Mouse (Mus musculus): ENCODE results near the gene Sox5. TPM values are rescaled to one million over a fixed set of nuclear protein-coding genes. Genes with fewer than 3 reads are reported as not detected.

The Sox5 gene
- total and polyA plus RNA-seq, 2 experiments from 2014 or later, result 26.2 to 32.9 TPM

DNA sequence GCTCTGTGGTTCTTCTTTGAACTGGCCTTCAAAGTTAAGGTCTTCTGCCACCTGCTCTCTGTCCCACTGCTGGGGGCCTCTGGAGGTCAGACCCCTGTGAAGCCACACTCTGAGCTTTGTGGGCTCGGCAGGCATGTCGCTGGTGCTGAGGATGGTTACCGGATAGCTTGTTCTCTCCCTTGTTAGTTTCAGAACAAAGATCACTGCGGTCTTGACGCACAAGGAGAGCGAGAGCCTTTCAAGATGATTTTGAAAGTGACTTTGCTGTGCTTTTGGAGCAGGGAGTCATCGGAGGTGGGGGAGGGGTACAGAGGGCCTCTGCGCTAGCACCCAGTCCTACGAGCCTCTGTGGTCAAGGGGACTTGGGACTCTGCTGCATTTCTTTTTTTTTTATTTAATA is 240.5 kb downstream of the Sox5 start:
- H3K36me3 ChIP-seq (ENCODE audit: insufficient read depth, low read length), result no peaks in the 10 kb centered on the region
- ATAC-seq, result no peak
- no peaks in the 10 kb centered on the region for H3K27me3 ChIP-seq (ENCODE audit: insufficient read depth, low read length)
- no peaks in the 10 kb centered on the region for H3K9me3 ChIP-seq (ENCODE audit: low read length)
- no peak for DNase-seq (ENCODE audit: low spot score)
- 91% methylated on average over 9 of the region's 9 CpGs for WGBS
- no peak overlapping the region for H3K27ac ChIP-seq
- TF ChIP-seq CTCF (IDR thresholded peaks at IDR 0.05; ENCODE audit: low read depth), result no peak
- no peak overlapping the region for H3K9ac ChIP-seq (replicated peaks; ENCODE audit: low read length)
- H3K4me2 ChIP-seq (ENCODE audit: low read depth, low read length), result no peak overlapping the region
- no peak overlapping the region for H3K4me3 ChIP-seq (ENCODE audit: low read length)
- H3K4me1 ChIP-seq (ENCODE audit: insufficient read depth, low read length), result no peaks in the 10 kb centered on the region

DNA sequence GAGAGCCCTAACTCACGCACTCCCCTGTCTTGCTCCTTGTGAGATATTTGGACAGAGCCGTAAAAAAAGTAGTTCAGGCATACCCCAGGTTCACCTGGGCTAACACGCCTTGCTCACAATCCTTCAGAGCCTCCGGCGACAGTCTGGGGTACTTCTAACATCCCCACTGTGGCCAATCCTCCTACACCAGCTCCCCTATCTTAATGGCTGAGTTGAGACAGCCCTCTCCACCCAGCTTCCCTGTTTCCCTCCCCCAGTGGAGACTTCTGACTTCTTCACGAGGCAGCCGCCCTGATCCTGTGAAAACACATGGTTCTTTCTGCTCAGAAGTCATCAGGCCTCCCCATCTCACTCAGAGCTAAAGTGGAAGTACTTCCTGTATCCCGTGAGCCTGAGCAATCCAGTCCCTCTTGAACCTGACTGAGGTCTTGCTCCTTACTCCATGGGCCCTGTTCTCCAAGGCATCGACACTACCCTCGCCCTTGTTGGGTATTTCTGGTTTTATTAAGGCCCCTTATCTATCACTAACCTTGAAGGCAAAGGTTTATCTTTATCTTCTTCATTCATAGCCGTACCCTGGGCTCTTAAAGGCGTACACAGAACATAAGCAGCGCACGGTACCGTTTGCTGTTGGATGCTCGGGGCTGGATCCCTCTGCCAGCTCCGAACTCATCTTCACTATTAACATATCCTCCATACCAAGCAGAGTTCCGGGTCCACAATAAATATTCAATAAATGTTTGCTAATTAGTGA is 242.2 kb downstream of the Sox5 start:
- WGBS, result 90% methylated on average over 18 of the region's 18 CpGs

DNA sequence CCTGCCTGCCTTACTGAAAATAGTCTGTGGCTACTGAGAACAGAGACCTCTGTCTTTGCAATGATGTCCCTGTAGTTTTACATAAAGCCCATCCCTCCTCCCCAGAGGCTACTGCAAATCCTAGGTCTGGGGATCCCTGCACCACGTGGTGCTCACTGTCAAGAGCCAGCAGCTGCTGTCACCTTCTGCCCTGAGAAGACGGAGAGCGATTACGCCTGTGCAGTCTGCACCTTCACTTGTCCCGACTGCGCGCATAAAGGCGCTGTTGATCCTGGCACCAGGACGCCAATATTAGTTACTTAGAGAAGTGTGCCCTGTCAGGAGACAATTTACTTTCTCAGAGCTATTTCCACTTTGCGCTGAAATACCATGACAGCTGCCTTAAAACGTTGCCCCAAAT is 258.3 kb downstream of the Sox5 start:
- WGBS, result 56% methylated on average over 11 of the region's 11 CpGs
- Histone ChIP-seq H3K4me2 (ENCODE audit: low read depth, low read length) (no peak overlapping the region), H3K4me3 (ENCODE audit: low read length) (no peak overlapping the region), H3K4me1 (ENCODE audit: insufficient read depth, low read length) (no peaks in the 10 kb centered on the region), H3K27me3 (ENCODE audit: insufficient read depth, low read length) (no peaks in the 10 kb centered on the region), H3K9me3 (ENCODE audit: low read length) (no peaks in the 10 kb centered on the region), H3K9ac (replicated peaks; ENCODE audit: low read length) (no peak overlapping the region), H3K36me3 (ENCODE audit: insufficient read depth, low read length) (no peaks in the 10 kb centered on the region), H3K27ac (no peak overlapping the region)
- TF ChIP-seq CTCF (IDR thresholded peaks at IDR 0.05; ENCODE audit: low read depth), result no peak
- DNase-seq (ENCODE audit: low spot score) (no peak), ATAC-seq (no peak)

More for the DNA sequence above, 242.2 kb downstream of the Sox5 start:
- no peaks in the 10 kb centered on the region for H3K9me3 ChIP-seq (ENCODE audit: low read length)
- no peak for TF ChIP-seq CTCF (IDR thresholded peaks at IDR 0.05; ENCODE audit: low read depth)
- ATAC-seq (no peak), DNase-seq (ENCODE audit: low spot score) (no peak)
- no peak overlapping the region for H3K9ac ChIP-seq (replicated peaks; ENCODE audit: low read length)
- H3K27ac ChIP-seq, result no peak overlapping the region
- no peaks in the 10 kb centered on the region for H3K36me3 ChIP-seq (ENCODE audit: insufficient read depth, low read length)
- H3K4me1 ChIP-seq (ENCODE audit: insufficient read depth, low read length), result no peaks in the 10 kb centered on the region
- no peak overlapping the region for H3K4me2 ChIP-seq (ENCODE audit: low read depth, low read length)
- no peaks in the 10 kb centered on the region for H3K27me3 ChIP-seq (ENCODE audit: insufficient read depth, low read length)
- H3K4me3 ChIP-seq (ENCODE audit: low read length), result no peak overlapping the region

DNA sequence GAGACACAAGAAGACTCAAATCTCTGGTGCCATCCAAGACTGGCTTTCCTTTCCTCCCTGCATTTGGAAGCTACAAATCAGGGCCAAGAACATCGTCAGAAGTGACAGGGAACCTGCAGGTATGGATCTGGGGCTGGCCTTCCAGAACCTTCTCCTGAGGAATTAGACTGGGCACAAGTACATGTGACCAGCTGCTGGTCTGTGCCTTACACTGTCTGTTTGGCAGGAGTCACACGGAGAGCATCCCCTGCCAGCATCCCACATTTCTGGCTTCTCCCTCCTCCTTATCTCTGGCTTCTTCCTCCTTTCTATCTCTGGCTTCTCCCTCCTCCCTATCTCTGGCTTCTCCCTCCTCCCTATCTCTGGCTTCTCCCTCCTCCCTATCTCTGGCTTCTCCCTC is 263.0 kb downstream of the Sox5 start:
- Histone ChIP-seq H3K4me3 (ENCODE audit: low read length) (no peak overlapping the region), H3K36me3 (ENCODE audit: insufficient read depth, low read length) (no peaks in the 10 kb centered on the region), H3K9me3 (ENCODE audit: low read length) (no peaks in the 10 kb centered on the region), H3K4me1 (ENCODE audit: insufficient read depth, low read length) (no peaks in the 10 kb centered on the region), H3K4me2 (ENCODE audit: low read depth, low read length) (no peak overlapping the region), H3K27ac (no peak overlapping the region), H3K27me3 (ENCODE audit: insufficient read depth, low read length) (no peaks in the 10 kb centered on the region), H3K9ac (replicated peaks; ENCODE audit: low read length) (no peak overlapping the region)
- 74% methylated on average over 2 of the region's 2 CpGs for WGBS
- no peak for ATAC-seq
- no peak for TF ChIP-seq CTCF (IDR thresholded peaks at IDR 0.05; ENCODE audit: low read depth)
- DNase-seq (ENCODE audit: low spot score), result no peak

DNA sequence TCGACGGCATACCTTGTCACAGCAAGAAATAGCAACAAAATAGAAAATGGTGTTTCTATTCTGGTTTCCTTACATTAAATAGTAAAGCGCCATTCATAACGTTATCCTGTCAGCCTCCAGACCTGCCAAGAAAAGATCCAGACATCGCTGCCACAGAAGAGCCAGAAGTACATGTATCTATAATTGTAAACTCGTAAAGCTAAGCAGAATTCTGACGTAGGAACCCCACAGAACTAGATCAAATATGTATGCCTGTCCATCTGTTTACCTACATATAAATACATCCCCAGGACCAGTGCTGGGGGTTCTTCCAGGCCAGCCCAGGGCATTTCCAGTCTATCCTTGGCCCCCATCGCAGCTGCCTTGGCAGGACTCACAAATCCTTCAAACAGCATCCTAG is 265.9 kb downstream of the Sox5 start:
- 87% methylated on average over 8 of the region's 8 CpGs for WGBS
- H3K4me3 ChIP-seq (ENCODE audit: low read length), result no peak overlapping the region
- H3K4me2 ChIP-seq (ENCODE audit: low read depth, low read length), result no peak overlapping the region
- no peaks in the 10 kb centered on the region for H3K36me3 ChIP-seq (ENCODE audit: insufficient read depth, low read length)
- DNase-seq (ENCODE audit: low spot score) (no peak), ATAC-seq (no peak)
- H3K27ac ChIP-seq, result no peak overlapping the region
- TF ChIP-seq CTCF (IDR thresholded peaks at IDR 0.05; ENCODE audit: low read depth), result no peak
- H3K27me3 ChIP-seq (ENCODE audit: insufficient read depth, low read length), result no peaks in the 10 kb centered on the region
- no peaks in the 10 kb centered on the region for H3K4me1 ChIP-seq (ENCODE audit: insufficient read depth, low read length)
- H3K9me3 ChIP-seq (ENCODE audit: low read length), result no peaks in the 10 kb centered on the region
- H3K9ac ChIP-seq (replicated peaks; ENCODE audit: low read length), result no peak overlapping the region

DNA sequence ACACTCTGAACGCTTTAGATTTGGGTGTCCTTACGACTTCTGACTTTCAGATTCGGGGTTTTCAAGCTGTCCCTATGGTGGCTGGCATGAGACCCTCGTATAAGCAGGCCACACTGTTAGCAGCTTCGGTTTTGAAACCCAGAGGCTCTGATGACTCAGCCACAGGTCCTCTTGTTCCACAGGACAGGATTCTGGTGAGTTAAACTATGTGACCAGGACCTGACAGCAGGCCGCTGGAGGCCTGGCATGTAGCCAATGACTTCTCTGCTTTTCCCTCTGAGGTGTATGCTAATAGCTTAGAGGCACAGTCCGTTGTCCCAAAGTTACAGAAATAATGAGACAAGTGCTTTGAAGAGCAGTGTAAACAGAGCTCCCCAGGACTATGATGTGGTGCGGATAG is 268.0 kb downstream of the Sox5 start:
- Histone ChIP-seq H3K4me3 (ENCODE audit: low read length) (no peak overlapping the region), H3K9me3 (ENCODE audit: low read length) (no peaks in the 10 kb centered on the region), H3K36me3 (ENCODE audit: insufficient read depth, low read length) (no peaks in the 10 kb centered on the region), H3K4me1 (ENCODE audit: insufficient read depth, low read length) (no peaks in the 10 kb centered on the region), H3K27me3 (ENCODE audit: insufficient read depth, low read length) (no peaks in the 10 kb centered on the region), H3K27ac (no peak overlapping the region), H3K4me2 (ENCODE audit: low read depth, low read length) (no peak overlapping the region), H3K9ac (replicated peaks; ENCODE audit: low read length) (no peak overlapping the region)
- ATAC-seq (no peak), DNase-seq (ENCODE audit: low spot score) (peak; percentile 52)
- WGBS, result 57% methylated on average over 8 of the region's 8 CpGs
- no peak for TF ChIP-seq CTCF (IDR thresholded peaks at IDR 0.05; ENCODE audit: low read depth)

DNA sequence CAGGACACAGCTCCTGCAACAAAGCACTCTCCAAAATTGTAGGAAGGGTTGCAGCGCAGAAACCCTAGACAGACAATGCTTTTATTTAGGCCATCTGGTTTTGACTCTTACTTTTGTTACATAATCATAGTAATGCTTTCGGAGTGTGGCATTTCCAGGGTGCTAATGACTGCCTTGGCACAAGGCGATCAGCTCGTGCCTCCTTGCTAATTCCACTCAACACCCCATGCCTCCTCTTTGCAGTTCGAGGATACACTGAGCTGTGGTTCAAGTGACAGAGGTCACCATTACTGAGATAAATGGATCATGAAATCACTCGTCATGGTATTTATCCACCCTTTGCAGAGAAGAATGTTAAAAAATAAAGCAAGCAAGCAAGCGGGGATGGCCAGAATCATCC is 269.9 kb downstream of the Sox5 start:
- H3K9me3 ChIP-seq (ENCODE audit: low read length), result no peaks in the 10 kb centered on the region
- H3K4me3 ChIP-seq (ENCODE audit: low read length), result no peak overlapping the region
- ATAC-seq (no peak), DNase-seq (ENCODE audit: low spot score) (no peak)
- no peak overlapping the region for H3K9ac ChIP-seq (replicated peaks; ENCODE audit: low read length)
- WGBS, result 53% methylated on average over 7 of the region's 7 CpGs
- no peaks in the 10 kb centered on the region for H3K4me1 ChIP-seq (ENCODE audit: insufficient read depth, low read length)
- no peak overlapping the region for H3K4me2 ChIP-seq (ENCODE audit: low read depth, low read length)
- no peak overlapping the region for H3K27ac ChIP-seq
- no peaks in the 10 kb centered on the region for H3K27me3 ChIP-seq (ENCODE audit: insufficient read depth, low read length)
- no peaks in the 10 kb centered on the region for H3K36me3 ChIP-seq (ENCODE audit: insufficient read depth, low read length)
- no peak for TF ChIP-seq CTCF (IDR thresholded peaks at IDR 0.05; ENCODE audit: low read depth)
